Mouse (Mus musculus): ENCODE measurements around the gene Coq7.

DNA sequence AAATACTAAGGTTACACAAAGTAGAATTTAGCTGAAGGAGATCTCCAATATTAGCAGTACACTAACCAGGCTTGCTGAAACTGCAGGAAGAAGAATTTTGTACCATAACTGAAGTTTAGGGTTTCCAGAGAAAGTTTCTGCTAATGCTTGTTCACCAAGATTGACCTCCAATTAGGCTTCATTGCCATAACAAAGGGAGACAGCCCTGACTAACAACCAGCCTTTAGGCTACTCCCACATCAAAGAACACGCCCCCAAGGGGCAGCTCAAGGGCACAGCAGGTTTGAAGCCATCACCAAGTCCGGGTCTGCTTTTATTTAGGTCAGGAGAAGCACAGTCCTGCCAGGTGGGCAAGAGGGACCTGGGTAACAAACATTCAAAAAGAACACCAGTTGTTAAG is 46.8 kb upstream of the Coq7 start:
- TF ChIP-seq POLR2A (IDR thresholded peaks at IDR 0.05; ENCODE audit: low read depth, low read length) (no peak), CTCF (IDR thresholded peaks at IDR 0.05; ENCODE audit: extremely low read depth, insufficient read depth, insufficient read length, insufficient replicate concordance) (no peak)

Data from spleen, adult 2 months (tissue).